Mouse (Mus musculus): ENCODE measurements around the gene Vasp.

Gene Vasp

GRCm38 (mm10) chr7:19271238-19272172 is at the start of gene Vasp:
TSS of gene Vasp (minus strand) at chr7:19271817.
- DNase-seq (ENCODE audit: low spot score in 2 of 2), result peak; percentile 75 to 85

GRCm38 (mm10) chr7:19320637-19321036 is 49.0 kb upstream of the Vasp start:
- DNase-seq (ENCODE audit: low spot score in 2 of 2), result no peak

- DNase-seq (ENCODE audit: low spot score in 2 of 2), result peak; percentile 95
Observed at GRCm38 (mm10) chr7:19319906-19320305, 48.3 kb upstream of the Vasp start.

GRCm38 (mm10) chr7:19319458-19319857 is 47.8 kb upstream of the Vasp start:
- DNase-seq (ENCODE audit: low spot score in 2 of 2), result no peak

GRCm38 (mm10) chr7:19318676-19319075 is 47.1 kb upstream of the Vasp start:
- DNase-seq (ENCODE audit: low spot score in 2 of 2), result no peak

GRCm38 (mm10) chr7:19318201-19318600 is 46.6 kb upstream of the Vasp start:
- no peak for DNase-seq (ENCODE audit: low spot score in 2 of 2)

- no peak for DNase-seq (ENCODE audit: low spot score in 2 of 2)
Observed at GRCm38 (mm10) chr7:19316451-19317161, 45.0 kb upstream of the Vasp start.

GRCm38 (mm10) chr7:19314033-19314432 is 42.4 kb upstream of the Vasp start:
- DNase-seq (ENCODE audit: low spot score in 2 of 2), result no peak

- no peak for DNase-seq (ENCODE audit: low spot score in 2 of 2)
Observed at GRCm38 (mm10) chr7:19311991-19312390, 40.4 kb upstream of the Vasp start.

GRCm38 (mm10) chr7:19309884-19310641 is 38.4 kb upstream of the Vasp start, which contains the start of gene Fosb:
TSS of gene Fosb (minus strand) at chr7:19310051.
- peak; percentile 94 to 95 for DNase-seq (ENCODE audit: low spot score in 2 of 2)

GRCm38 (mm10) chr7:19309278-19309883 is 37.8 kb upstream of the Vasp start:
- DNase-seq (ENCODE audit: low spot score in 2 of 2), result no peak

GRCm38 (mm10) chr7:19308454-19309277 is 37.0 kb upstream of the Vasp start:
- DNase-seq (ENCODE audit: low spot score in 2 of 2), result peak; percentile 95 to 97

- peak; percentile 67 to 79 for DNase-seq (ENCODE audit: low spot score in 2 of 2)
Observed at GRCm38 (mm10) chr7:19307739-19308453, 36.3 kb upstream of the Vasp start.

- DNase-seq (ENCODE audit: low spot score in 2 of 2), result no peak
Observed at GRCm38 (mm10) chr7:19306819-19307738, 35.5 kb upstream of the Vasp start.

GRCm38 (mm10) chr7:19305796-19306765 is 34.5 kb upstream of the Vasp start:
- no peak for DNase-seq (ENCODE audit: low spot score in 2 of 2)

GRCm38 (mm10) chr7:19305413-19305735 is 33.8 kb upstream of the Vasp start:
- DNase-seq (ENCODE audit: low spot score in 2 of 2), result no peak

GRCm38 (mm10) chr7:19304501-19305412 is 33.1 kb upstream of the Vasp start:
- DNase-seq (ENCODE audit: low spot score in 2 of 2), result no peak

All from right cerebral cortex, postnatal 36 days (tissue).